Mouse (Mus musculus): Measurements from ENCODE around the gene Eepd1.

DNA sequence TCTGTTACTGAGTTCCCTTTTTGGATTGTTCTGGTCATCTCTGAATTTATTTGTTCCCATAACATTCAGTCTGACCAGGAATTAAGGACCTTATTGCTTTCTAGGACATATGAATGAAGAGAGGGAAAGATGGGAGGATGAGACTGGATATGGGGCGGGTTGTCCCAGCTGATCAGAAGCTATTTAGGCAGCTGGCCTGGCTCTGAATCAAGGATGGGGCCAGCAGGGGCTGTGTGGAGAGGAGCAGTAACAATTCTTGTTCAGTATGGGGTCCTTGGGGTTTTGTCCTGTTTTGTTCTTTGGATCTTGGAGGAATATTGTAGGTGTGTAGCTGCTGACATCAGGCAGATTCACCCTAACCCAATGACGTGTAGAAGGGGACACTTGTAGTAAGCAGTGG lies 3.7 kb downstream of the Eepd1 start:
- TF ChIP-seq CTCF (conservative IDR thresholded peaks at IDR 0.05; ENCODE audit: low read length) (no peak), NANOG (IDR thresholded peaks at IDR 0.05; ENCODE audit: borderline replicate concordance, low read length) (no peak), POU5F1 (IDR thresholded peaks at IDR 0.05; ENCODE audit: borderline replicate concordance, low read length) (no peak)
